Mouse (Mus musculus): ENCODE results near the gene D6Ertd527e.

The D6Ertd527e gene

DNA sequence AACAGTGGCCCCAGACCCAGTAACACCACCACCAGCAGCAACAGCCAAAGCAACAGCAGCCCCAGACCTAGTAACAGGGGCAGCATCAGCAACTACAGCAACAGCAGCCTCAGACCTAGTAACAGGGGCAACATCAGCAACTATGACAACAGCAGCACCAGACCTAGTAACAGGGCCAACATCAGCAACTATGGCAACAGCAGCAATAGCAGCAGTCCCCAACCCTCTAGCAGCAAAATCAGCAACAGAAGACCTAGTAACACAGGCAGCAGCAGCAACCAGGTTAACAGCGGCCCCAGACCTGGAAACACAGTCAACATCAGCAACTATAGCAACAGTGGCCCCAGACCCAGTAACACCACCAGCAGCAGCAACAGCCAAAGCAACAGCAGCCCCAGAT, 6.9 kb downstream of the D6Ertd527e start:
- no peak for DNase-seq (ENCODE audit: low read depth)

DNA sequence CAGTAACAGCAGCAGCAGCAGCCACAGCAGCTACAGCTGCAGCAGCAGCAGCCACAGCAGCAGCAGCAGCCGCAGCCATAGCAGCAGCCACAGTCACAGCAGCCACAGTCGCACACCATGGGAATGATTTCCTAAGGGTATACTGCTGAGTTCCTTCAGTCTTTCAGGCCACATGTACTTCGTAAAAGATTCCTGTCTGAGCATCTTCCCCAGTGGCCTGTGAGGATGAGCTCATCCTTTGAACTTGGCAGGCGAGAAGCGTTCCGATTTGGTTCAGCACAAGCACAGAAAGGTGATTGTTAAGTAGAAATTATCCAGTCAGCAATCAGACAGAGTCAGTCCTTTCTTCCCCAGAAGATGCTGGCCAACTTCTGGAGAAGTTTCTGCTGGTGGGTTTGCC, 7.6 kb downstream of the D6Ertd527e start:
- DNase-seq (ENCODE audit: low read depth): peak; percentile 39

DNA sequence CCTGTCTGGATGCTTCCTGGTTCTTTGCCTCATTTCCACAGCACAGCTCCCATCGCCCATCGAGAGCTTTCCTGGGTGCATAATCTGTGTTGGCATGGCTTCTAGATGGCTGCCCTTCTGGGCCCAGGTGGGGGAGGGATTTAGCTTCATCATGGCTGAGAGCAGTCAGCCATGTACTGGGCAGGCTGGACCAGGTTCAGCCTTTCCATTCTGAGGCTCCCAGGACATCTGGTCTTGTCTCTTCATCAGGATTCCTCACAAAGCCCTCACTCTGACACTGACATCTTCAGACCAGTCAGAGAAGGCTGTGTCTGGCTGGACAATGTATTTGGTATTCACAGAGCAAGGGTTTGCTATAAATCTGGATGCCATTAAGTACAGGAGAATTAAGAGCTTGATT, 11.4 kb downstream of the D6Ertd527e start:
- no peak for DNase-seq (ENCODE audit: low read depth)

DNA sequence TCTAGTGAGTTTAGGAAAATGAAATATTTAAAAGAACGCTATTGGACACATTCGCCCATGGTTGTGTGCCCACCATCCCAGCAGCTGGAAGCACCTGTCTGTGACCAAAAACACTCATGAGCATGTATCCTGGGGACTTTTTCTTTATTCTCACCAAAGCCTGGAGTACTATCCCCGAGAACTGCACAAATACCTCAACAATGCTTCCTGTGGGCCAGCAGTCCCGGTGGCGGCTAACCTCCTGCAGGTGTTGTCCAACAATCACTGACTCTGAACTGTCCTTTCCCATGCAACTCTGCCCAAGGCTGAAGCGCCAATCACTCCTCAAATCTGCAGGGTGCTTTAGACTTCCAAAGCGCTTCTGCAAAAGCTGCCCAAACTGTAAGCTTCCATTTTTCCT, 12.1 kb downstream of the D6Ertd527e start:
- DNase-seq (ENCODE audit: low read depth): no peak

DNA sequence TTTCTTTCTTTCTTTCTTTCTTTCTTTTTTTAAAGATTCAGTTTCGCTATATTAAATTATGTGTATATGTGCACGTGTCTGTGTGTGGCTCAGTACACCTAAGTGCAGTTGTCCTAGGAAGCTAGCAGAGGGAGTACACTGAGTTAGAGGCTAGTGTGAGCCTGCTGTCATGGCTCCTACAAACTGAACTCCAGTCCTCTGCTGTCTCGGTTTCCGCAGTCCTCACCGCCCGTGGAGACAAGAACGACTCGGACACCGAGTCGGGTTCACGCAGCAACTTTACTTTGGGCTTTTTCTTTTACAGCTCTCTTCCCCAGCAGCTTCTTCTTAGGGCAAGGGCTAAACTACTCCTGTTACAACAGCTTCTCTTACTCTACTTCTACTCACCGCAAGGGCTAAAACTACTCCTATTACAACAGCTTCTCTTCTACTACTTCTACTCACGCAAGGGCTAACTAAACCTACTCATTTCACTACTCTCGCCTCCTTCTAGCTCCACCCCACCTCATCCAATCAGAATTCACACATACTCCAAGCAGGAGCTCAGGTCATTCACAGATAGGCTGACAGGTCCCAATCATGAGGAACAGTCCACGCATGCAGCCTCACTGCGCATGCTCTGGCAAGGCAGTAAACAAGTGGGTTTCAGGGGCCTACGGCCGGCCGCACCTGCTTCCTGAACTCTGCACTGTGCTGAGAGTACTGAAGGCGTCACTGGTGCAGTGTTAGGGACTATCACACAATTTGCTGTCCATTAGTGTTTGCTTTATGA, 14.7 kb downstream of the D6Ertd527e start:
- DNase-seq (ENCODE audit: low read depth): no peak

DNA sequence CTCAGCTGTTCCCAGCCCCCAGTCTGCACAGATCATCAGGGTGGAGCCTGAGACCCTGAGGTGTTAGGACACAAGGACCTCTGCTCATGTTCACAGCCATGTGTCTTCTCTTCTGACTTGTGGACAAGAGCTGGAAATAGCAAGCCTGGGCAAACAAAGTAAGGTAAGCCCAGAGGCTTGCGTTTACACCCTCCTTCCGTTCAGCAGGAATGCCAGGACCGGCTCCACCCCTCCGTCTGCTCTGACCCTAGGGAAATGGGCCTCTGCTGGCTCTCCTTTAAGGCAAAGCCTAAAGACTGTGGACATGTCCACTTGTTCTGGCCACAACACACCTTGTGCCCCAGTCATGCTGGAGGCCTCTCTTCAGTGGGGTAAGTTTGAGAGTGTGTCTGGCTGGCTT, 15.4 kb downstream of the D6Ertd527e start:
- no peak for DNase-seq (ENCODE audit: low read depth)

DNA sequence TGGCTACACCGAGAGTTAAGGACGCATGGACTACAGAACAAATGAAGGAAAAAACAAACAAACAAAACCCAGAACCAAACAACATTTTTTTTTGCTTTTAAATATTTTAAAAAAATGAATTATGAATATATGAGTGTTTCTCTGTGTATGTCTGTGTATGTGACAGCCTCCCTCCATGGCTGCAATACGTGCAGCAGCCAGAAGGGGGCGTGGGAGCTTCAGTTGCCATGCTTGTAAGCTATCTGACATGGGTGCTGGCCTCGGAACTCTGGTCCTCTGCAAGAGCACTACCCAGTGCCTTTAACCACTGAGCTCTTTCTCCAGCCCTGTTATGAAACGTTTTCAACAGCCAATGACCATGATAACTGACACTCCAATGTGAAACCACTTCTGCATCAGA, 16.1 kb downstream of the D6Ertd527e start:
- peak; percentile 39 for DNase-seq (ENCODE audit: low read depth)

DNA sequence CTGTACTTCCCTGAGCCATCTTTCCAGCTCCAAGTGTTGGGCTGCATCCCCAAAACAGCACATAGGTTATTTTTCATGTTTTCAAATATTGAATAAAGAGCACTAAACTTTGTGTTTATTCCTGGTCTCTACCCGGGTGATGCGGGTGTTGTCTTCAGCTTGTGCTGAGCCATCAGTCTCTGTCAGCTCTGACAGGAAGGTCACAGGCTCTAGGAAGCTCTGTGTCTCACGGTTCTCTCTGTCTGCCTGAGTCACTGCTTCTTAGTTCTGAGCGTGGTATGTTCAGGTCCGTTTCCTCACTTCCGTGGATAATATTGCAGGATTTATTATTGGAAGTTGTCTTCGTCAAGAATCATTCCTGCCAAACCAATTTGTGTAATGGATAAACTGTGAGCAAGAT, 17.4 kb downstream of the D6Ertd527e start:
- no peak for DNase-seq (ENCODE audit: low read depth)

DNA sequence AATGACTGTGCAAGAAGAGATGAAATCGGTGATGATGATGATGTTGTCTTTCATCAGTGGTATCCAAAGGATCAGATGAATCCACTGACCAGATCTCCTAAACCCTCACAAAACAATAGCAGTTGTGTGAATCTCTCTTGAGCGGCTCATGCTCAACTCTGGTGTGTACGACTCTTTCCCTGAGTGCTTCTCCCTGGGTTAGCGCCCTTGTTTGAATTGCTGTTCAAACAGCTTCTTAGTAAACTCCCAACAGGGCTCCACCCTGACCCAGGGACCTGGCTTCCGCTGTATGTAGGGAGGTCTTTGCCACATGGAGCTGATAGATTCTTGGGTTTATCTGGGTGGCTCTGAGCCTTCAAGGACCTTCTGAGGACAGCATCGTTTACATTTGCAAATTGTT, 18.9 kb downstream of the D6Ertd527e start:
- no peak for DNase-seq (ENCODE audit: low read depth)

DNA sequence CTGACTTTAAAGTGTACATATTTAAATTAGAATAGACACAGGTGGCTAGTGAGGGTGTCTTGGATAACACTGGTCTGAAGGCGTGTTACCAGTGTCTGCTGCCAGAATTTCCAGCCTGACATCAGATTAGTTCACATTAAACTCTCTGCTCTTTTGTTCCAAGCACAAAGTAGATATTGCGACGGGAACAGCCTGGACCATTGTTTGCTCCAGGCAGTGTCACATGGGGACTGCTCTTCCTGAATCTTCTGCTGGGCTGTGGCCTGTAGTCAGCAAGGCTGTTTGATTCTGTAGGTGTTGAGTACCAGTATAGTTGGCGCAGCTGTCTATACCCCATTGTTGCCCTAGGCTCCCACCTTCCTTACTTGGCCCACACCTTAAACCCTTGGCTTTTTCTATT, 19.4 kb downstream of the D6Ertd527e start:
- no peak for DNase-seq (ENCODE audit: low read depth)

DNA sequence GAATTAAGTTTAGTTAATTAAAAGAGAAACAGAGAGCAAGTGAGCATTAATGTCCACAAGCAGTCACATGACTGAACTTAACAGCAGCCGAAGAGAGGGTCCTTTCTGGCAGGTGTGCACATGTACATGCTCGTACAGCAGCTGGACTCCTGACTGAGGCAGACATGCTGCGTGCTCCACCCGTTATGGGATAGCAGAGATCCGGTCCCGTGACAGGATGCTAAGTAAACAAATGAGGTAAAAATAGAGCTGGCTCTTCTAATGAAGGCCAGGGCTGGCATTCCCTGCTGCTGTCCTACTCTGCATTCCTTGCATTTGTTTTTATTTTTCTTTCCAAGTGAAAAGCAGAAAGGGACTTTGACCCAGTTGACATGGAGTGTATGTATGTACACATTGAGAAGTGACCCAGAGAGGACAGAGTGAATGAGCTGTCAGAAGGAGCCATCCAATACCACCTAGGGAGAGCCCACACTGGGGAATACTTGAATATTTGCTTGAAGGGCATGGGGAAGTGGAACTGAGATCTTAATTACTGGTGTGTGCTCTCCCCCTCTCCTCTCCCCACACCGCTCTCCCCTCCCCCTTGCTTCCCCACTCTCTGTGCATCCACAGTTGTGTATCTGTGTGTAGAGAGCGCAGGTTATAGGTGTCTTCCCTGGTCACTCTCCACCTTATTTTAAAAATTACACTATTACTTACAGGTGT, 22.7 kb downstream of the D6Ertd527e start:
- DNase-seq (ENCODE audit: low read depth): no peak

DNA sequence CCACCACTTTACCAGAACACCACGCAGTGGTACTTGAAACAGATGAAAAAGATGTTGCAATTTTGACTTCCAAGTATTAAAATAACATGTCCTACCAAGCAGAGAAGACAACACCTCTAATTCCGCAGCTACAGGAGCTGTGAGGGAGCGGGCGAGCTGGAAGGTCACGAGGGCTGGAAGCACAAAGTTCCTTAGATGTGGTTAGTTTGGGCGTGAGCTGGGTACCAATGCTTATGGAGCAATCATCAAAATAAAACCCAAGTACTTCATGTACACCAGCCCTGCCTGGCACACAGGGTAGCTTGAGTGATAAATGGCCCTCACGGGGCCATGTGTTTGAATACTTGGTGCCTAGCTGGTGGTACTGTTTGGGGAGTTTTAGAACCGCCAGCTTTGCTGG, 25.3 kb downstream of the D6Ertd527e start:
- DNase-seq (ENCODE audit: low read depth): no peak

DNA sequence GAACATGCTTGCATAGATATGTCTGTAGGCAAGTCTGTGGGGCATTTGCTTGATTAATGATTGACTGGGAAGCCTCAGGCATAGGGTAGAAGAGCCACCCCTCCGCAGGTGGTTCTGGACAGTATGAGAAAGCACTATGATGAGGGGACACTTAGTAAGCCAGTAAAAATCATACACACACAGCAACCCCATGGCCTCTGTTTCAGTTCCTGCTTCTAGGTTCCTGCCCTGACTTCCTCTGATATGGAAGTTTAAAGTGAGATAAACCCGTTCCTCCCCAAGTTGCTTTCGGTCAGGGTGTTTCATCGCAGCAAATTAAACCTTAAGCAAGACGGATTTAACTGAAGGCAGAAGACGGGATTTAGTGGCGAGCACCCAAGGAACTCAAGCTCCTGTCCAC, 26.1 kb downstream of the D6Ertd527e start:
- no peak for DNase-seq (ENCODE audit: low read depth)

DNA sequence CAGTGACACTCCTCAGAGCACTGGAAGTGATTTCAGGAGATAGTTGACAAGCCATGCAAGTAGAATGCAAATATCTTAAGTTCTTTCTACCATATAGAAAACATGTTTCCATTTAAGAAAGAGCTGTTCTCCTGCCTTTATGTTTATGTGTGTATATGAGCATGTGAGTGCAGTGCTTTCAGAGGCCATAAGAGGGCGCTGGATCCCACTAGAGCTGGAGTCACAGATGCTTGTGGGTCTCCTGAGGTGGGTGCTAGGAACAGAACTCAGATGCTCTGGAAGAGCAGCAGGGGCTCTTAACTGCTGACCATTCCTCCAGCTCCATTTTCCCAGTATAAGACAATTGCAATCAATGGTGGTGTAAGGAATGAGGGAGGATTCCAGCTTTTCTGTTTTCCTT, 26.5 kb downstream of the D6Ertd527e start:
- DNase-seq (ENCODE audit: low read depth): no peak

DNA sequence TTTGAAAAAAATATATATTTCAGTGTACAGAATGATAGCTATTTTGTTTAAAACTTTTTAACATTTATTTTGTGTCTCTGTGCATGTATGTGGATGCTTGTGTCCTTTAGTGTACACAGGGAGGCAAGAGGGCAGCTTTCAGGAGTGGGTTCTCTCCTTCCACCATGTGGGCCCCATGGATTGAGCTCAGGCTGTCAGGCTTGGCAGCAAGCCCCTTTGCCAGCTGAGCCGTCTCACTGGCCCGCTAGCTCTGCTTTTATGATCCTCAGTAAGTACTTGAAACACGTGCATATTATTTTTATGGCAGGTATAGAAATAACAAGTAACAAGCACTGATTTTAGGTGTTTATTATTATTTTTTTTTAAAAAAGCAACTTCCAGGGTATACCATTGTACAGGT, 29.0 kb downstream of the D6Ertd527e start:
- DNase-seq (ENCODE audit: low read depth): no peak

DNA sequence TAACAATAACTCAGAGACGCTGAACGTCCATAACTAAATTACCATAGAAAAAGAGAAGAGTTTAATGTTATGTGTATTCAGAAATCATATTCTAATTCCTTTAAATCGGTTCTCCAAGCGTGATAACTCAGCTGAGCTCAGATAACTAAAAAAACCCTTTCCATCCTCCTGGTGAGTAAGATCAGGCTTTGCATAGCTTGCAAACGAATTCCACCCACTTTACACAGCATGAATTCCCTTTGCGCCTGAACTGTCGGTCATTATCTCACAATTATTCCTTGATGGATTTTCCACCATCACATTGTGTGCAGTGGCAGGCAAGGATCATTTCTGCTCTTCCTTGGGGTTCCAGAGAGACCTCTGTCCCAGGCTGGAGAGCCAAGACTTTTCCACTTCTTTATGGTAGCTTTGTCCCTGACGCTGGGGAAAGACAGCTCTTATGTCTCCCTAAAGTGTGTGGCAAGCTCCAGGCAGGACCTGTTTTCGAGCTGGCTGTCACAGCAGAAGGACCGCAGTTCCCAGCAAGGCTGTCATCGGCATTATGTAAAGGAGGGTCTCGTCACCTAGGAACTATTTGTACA, 29.5 kb downstream of the D6Ertd527e start:
- DNase-seq (ENCODE audit: low read depth): no peak

DNA sequence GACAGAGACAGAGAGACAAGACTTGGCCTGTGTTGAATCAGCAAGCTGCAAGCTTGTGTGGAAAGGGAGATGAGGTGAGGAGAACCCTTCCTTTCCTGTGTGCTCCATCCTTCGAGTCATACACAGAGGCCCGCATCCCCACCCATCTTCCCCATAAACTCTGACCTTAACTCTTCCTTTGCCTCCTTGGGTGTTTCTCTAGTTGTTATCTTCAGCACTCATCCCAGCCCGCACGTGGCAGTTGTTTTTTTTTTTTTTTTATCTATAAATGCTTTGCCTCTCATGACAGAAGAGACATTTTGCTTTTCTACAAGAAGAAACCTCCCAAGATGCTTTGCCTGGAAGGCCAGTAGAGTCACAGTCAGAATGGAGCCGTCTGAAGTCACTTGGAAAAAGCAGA, 33.9 kb downstream of the D6Ertd527e start:
- DNase-seq (ENCODE audit: low read depth): no peak

DNA sequence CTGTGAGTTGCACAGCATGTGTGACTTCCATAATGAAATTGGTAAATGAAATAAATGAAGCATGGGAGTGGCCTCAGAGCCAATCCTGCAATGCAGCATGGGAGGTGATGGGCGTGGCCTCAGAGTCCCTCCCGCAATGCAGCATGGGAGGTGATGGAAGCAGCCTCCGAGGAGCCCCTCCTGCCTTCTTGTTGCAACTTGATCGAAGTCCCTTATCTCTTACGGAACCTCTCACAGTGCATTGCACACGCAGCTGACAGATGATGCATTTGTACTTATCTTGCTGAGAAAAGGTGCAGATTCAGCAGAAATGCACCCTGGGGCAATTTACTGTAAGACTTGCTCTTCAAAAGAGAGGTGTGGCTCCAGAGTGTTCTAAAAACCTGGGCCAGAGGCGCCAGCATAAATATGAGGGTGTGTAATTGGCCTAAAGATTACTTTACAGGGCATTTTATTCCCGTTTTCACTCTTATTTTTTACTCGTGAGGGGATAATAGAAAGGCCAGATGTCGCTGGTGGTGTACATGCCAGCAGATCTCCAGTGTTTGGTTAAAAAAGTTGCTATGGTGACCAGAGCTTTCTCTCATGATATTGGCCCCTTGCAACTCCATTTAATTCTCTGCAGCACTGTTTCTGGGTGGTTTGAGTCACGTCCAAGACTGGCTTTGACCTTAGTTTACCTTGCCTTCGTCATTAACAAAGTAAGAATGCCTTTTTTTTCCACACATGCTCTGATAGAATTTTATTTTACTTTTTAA, 35.4 kb downstream of the D6Ertd527e start:
- no peak for DNase-seq (ENCODE audit: low read depth)

DNA sequence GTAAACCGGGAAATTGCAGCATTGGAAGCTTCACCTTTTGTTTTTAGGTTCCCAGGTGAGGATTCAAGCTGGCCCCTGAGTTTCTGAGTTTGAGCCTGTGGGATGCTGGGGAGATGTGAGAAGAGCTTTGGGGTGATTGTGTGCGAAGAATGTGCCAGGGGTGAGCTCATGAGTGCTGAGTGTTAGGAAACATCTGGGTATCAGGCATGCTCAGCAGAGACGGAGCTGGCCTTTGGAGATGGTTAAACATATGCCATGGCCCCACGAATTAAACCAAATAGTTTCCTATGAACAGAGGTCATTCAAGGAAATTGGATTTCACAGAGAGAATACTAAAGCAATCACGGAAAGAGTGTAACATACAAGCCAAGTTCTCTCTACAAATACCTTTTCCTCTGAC, 37.7 kb downstream of the D6Ertd527e start:
- DNase-seq (ENCODE audit: low read depth): peak; percentile 11

DNA sequence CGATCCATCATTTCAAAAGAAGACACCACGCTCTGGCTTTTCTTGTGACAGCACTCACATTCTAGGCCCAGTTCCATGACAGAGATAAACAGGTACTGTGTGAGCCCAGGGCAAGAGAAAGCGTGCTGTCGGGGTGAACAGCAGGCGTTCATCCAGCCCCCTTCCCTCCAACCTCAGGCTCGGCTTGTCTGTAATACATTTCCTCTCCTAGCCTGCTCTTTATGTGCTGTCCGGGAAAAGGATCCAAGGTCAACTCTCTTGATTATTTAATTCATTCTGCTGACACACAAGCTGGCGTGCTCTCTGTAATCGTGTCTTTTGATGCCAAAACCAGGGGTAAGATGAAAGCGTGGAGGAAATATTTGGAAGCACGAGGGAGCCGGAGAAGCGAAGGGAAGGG, 39.0 kb downstream of the D6Ertd527e start:
- DNase-seq (ENCODE audit: low read depth): no peak

DNA sequence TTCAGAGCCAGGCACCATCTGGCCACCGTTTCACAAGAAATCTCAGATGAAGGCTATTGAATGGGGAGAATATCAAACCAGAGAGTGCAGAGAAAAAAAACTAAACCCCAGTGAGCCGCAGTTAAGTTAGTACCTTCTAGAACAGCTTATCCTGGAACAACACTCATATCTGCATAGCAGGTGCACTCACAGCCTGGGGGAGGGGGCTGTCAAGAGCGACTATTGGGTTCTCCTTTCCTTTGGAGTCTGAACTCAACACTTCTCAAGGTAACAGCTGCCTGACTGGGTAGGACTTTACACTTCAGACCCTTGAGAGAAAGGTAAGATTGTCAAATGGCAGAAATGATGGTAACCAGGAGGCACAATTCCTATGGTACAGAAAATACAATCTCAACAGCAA, 43.4 kb downstream of the D6Ertd527e start:
- no peak for DNase-seq (ENCODE audit: low read depth)

DNA sequence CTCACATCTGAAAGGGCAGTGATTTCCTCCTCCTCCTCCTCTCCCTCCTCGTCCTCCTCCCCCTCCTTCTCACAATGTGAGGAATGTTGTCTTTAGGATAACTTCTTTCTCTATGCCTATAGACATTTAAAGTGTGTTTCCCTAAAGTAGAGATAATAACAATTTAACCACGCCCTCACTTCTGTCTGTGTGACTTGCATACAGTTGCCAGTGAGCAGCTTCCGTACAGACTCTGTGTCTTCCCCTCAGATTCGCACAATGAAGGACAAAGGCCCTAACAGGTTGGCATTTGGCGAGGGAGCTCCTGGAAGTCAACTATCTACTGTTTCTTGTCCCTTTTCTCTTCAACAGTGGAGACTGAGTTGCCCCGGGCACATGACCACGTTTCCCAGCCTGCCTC, 45.9 kb downstream of the D6Ertd527e start:
- DNase-seq (ENCODE audit: low read depth): no peak

DNA sequence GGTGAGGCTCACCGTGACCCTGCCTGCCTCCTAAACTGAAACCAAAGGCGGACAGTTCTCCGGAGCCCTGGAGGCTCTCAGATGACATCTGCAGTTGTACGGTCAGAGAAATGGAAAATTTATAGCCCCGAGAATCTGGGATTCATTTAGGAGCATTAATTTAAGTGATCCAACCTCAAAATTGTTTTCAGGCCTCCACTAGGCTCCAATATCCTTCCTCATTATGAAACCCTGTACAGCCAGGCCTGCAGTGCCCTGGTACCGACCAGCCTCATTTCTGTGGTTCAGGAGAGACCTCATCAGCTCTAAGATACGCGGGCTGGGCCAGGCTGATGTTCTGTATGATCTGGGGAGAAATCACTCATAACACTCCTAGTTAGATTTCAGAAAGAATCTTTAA, 46.9 kb downstream of the D6Ertd527e start:
- no peak for DNase-seq (ENCODE audit: low read depth)
